Mouse (Mus musculus) spleen, adult 2 months (tissue): ENCODE measurements around the gene Gng8.

ENCODE experiments used
- CTCF ChIP-seq: fragments of 200-500 bp; IDR thresholded peaks from 2 replicates; pipeline ENCODE4 v1.5.1; 2011; ENCODE audit warnings: mild to moderate bottlenecking, inconsistent platforms; ENCODE audit not compliant: insufficient read depth, insufficient read length, insufficient replicate concordance; ENCODE audit errors: extremely low read depth
- POLR2A ChIP-seq: fragments of 200-500 bp; IDR thresholded peaks from 2 replicates; pipeline ENCODE4 v1.6.1; 2011; ENCODE audit warnings: low read depth, low read length, inconsistent platforms

GRCm38 (mm10) chr7:16893612-16894011 is 2.0 kb downstream of the Gng8 start:
- TF ChIP-seq CTCF (no peak), POLR2A (no peak)
